Mouse (Mus musculus) forebrain, embryonic 16.5 days (tissue): ENCODE measurements around the gene Pan2. TPM values are rescaled to one million over a fixed set of nuclear protein-coding genes. Genes with fewer than 3 reads are reported as not detected.

Source experiments
- ATAC-seq: fragments of 200-750 bp; cut with Nextera tagmentation; 2 replicates; pipeline ENCODE4 v1.8.0; 2017; ENCODE audit warnings: mild to moderate bottlenecking, moderate library complexity
- H3K27ac ChIP-seq: fragments of 300-500 bp; sonication (generic); 2 replicates; pipeline ENCODE4 v1.5.1; 2014; ENCODE audit warnings: low read length, control low read depth
- H3K27me3 ChIP-seq: fragments of 300-500 bp; sonication (generic); replicated peaks from 2 replicates; pipeline ENCODE4 v1.6.1; 2014; ENCODE audit warnings: low read length; ENCODE audit not compliant: control insufficient read depth, insufficient read depth
- H3K36me3 ChIP-seq: fragments of 300-500 bp; sonication (generic); 2 replicates; pipeline ENCODE4 v1.6.1; 2014; ENCODE audit not compliant: control insufficient read depth, insufficient read depth
- H3K4me1 ChIP-seq: fragments of 300-500 bp; sonication (generic); replicated peaks from 2 replicates; pipeline ENCODE4 v1.6.1; 2014; ENCODE audit warnings: low read length; ENCODE audit not compliant: control insufficient read depth, insufficient read depth
- H3K4me2 ChIP-seq: fragments of 300-500 bp; sonication (generic); 2 replicates; pipeline ENCODE4 v1.6.1; 2014; ENCODE audit warnings: mild to moderate bottlenecking, low read length, control low read depth
- H3K4me3 ChIP-seq: fragments of 300-500 bp; sonication (generic); replicated peaks from 2 replicates; pipeline ENCODE4 v1.5.1; 2014; ENCODE audit warnings: mild to moderate bottlenecking, low read length, control low read depth
- H3K9ac ChIP-seq: fragments of 300-500 bp; sonication (generic); replicated peaks from 2 replicates; pipeline ENCODE4 v1.6.1; 2014; ENCODE audit warnings: low read depth, low read length, control low read depth
- H3K9me3 ChIP-seq: fragments of 300-500 bp; sonication (generic); 2 replicates; pipeline ENCODE4 v1.6.1; 2016; ENCODE audit warnings: low read length; ENCODE audit not compliant: control insufficient read depth
- WGBS: fragments of 180-500 bp; shearing (Covaris S2); extraction: QIAGEN DNeasy Blood & Tissue Kit; methylation state at CpG from one replicate; pipeline ENCODE4 v1.1.7; 2014; 5-methylcytosine and 5-hydroxymethylcytosine counted together
- polyA plus RNA-seq: library from polyadenylated mRNA; unstranded; fragments of >200 nt; fragmentation: Nextera tagmentation; extraction: Ambion mirVana; gene quantifications from 2 replicates; pipeline ENCODE4 v1.2.1, GENCODE M21; 2015

Pan2 gene
- polyA plus RNA-seq, 1 experiment from 2014 or later, result 28.5 TPM

- Histone ChIP-seq H3K9ac (no peak overlapping the region), H3K4me1 (0 out of 2 replicates have a peak, but pooled peaks cover 1% of the 10 kb centered on the region), H3K4me2 (no peak overlapping the region), H3K36me3 (peaks cover 32% of the 10 kb centered on the region), H3K27ac (no peak overlapping the region), H3K4me3 (no peak overlapping the region), H3K9me3 (no peaks in the 10 kb centered on the region), H3K27me3 (no peaks in the 10 kb centered on the region)
- 91% methylated on average over 6 of the region's 6 CpGs for WGBS
- ATAC-seq, result no peak
Observed at GRCm38 (mm10) chr10:128361836-128362235, 58.7 kb downstream of the Pan2 start.

DNA sequence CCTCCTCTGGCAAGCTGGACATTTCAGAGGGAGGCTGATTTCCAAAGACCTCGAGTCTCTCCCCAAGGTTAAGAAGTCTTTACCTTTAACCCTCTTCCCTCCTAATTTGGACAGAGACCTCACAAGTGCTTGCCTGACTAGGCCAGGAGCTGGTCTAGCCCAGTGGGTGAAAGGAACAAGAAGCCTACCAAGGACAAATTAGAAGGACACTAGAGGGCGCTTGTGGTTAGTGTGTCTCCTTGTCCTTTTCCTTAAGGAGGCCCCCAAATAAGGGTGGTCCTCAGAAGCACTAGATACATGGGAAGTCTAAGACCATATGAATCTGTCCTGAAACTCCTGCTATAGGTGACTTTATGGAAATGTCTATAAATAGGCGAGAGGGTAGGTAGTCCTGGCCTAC, 59.4 kb downstream of the Pan2 start:
- peak; percentile 26; the same call in 1 of the 2 replicates for ATAC-seq
- no peak overlapping the region for H3K9ac ChIP-seq

DNA sequence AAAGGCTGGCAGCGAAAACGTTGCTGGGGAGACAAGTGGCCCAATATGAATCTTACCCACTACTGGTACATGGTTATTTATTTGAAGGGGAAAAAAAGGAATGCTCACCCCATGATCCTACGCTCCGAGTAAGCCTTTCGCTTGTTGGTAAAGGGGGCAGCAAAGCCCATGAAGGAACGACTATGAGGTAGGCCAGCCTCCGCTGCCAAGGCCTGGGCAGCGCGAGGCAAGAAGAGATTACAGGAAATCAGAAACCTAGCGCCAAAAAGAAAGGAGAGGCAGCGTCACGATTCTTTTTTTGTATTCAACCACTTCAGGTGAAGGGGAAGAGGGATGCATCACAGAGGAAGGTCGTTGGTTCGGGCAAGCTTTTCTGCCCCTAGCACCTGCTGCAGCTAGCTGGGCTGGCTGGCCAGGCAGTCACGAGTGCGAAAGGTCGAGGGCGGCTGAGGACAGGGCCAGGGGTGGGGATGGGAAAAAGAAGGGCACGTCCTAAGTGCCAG, 64.8 kb downstream of the Pan2 start:
- Histone ChIP-seq H3K27me3 (no peaks in the 10 kb centered on the region), H3K4me1 (peaks cover 18% of the 10 kb centered on the region), H3K4me2 (peak overlapping the region; percentile 87), H3K27ac (peak overlapping the region; percentile 97), H3K9me3 (no peaks in the 10 kb centered on the region), H3K36me3 (peaks cover 11% of the 10 kb centered on the region; the same call in 1 of the 2 replicates), H3K9ac (peak overlapping the region; percentile 75), H3K4me3 (peak overlapping the region; percentile 85)
- WGBS, result 11% methylated on average over 19 of the region's 19 CpGs
- ATAC-seq, result no peak

More for the DNA sequence above, 59.4 kb downstream of the Pan2 start:
- WGBS, result 45% methylated on average over 3 of the region's 3 CpGs
- Histone ChIP-seq H3K4me3 (no peak overlapping the region), H3K9me3 (no peaks in the 10 kb centered on the region), H3K27me3 (no peaks in the 10 kb centered on the region), H3K4me1 (peaks cover 6% of the 10 kb centered on the region), H3K27ac (no peak overlapping the region), H3K4me2 (no peak overlapping the region), H3K36me3 (peaks cover 32% of the 10 kb centered on the region)

DNA sequence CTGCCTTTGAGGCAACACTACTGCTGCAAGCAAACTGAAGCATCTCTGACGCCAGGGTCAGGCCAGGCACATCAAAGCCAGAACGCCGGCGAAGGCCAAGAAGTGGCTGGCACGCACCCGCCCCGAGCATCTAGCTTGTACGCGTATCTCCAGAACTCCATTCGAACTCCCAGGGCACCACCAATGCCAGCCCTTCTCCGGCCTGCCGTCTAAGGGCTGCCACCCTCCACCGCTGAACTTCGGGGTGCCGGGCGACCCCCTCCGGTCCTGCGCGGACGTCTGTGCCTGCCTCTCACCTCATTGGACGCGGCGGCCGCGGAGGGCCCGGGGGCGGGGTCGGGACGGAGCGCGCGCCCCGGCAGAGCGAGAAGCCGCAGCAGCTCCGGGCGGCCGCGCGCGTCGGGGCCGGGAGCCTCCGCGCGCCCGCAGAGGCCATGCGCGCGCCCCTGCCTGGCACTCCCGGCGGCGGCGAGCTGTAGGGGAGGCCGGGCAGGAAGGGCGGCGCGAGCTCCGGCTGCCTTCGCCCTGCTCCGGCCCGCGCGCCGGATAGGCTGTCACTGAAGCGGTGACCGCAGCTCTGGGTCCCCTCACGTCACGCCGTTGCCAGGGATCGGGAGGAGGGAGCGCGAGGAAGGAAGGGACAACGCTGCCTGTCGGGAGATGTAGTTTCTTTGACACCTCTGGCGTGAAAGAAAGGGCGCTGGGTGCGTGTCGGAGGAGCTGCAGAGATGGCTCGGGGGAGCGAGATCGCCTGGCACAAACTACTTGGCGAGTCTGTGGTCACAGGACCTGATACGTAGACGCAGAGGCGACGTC, 65.5 kb downstream of the Pan2 start, which contains the start of gene Coq10a:
Coq10a (minus strand) TSS at position 596 of the 816 bp plus-strand sequence.
- WGBS, result under 1% methylated on average over 87 of the region's 87 CpGs
- Histone ChIP-seq H3K4me1 (peaks cover 18% of the 10 kb centered on the region), H3K27ac (peak within 1 kb of the TSS; percentile 97), H3K27me3 (no peaks in the 10 kb centered on the region), H3K9me3 (no peaks in the 10 kb centered on the region), H3K9ac (peak within 1 kb of the TSS; percentile 75), H3K4me2 (peak within 1 kb of the TSS; percentile 87), H3K4me3 (peak within 1 kb of the TSS; percentile 85), H3K36me3 (peaks cover 6% of the 10 kb centered on the region; the same call in 1 of the 2 replicates)
- ATAC-seq, result peak; percentile 96

GRCm38 (mm10) chr10:128369218-128369543, 66.0 kb downstream of the Pan2 start:
- no peaks in the 10 kb centered on the region for H3K27me3 ChIP-seq
- peak overlapping the region; percentile 85 for H3K4me3 ChIP-seq
- WGBS, result 3% methylated on average over 9 of the region's 9 CpGs
- peaks cover 6% of the 10 kb centered on the region; the same call in 1 of the 2 replicates for H3K36me3 ChIP-seq
- H3K4me2 ChIP-seq, result peak overlapping the region; percentile 87
- peak overlapping the region; percentile 97 for H3K27ac ChIP-seq
- no peaks in the 10 kb centered on the region for H3K9me3 ChIP-seq
- peaks cover 18% of the 10 kb centered on the region for H3K4me1 ChIP-seq
- peak overlapping the region; percentile 75 for H3K9ac ChIP-seq
- no peak for ATAC-seq

- peak overlapping the region; percentile 87 for H3K4me2 ChIP-seq
- H3K9me3 ChIP-seq, result no peaks in the 10 kb centered on the region
- H3K27me3 ChIP-seq, result no peaks in the 10 kb centered on the region
- H3K36me3 ChIP-seq, result peaks cover 6% of the 10 kb centered on the region; the same call in 1 of the 2 replicates
- H3K9ac ChIP-seq, result peak overlapping the region; percentile 75; the same call in 1 of the 2 replicates
- H3K27ac ChIP-seq, result peak overlapping the region; percentile 97
- WGBS, result 79% methylated on average over 6 of the region's 6 CpGs
- H3K4me3 ChIP-seq, result peak overlapping the region; percentile 85
- peaks cover 18% of the 10 kb centered on the region for H3K4me1 ChIP-seq
- ATAC-seq, result no peak
Observed at GRCm38 (mm10) chr10:128369599-128369998, 66.5 kb downstream of the Pan2 start.

DNA sequence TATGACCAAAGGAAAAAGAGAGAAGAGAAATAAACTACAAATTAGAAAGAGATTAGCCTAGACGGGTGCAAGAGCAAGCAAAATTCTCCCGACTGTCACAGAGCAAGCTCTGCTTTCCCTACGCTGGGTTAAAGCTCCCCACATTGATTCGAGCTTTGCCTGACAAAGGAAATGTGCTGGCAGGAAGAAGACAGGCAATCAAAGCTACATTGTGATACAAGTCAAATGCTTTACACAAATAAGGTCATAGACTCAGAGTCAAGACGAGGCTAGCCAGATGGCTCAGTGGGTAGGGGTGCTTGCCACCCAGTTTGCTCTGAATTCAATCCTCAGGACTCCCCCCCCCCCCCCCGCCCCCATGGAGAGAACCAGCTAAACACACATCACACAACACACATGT, 66.9 kb downstream of the Pan2 start:
- WGBS, result 47% methylated on average over 5 of the region's 6 CpGs

DNA sequence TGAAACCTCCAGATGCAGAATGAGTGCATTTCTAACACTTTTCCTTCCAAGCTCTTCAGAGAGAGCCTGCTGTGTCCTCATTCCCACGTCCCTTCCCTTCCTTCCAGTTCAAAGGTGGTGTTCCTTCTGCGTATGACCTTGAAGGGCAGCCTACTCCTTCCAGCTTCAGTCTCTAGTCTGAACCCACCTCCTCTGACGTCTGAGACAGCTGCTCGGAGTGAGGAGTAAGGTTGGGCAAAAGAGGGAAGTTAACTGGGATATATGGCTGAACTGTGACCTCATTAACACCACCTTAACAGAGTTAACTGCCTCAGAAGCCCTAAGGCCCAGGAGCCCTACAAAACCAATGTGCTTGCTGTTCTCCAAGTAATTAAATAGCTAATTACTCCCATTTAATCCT, 67.5 kb downstream of the Pan2 start:
- no peak overlapping the region for H3K27ac ChIP-seq
- no peaks in the 10 kb centered on the region for H3K27me3 ChIP-seq
- H3K9ac ChIP-seq, result no peak overlapping the region
- ATAC-seq, result no peak
- no peak overlapping the region for H3K4me3 ChIP-seq
- WGBS, result 51% methylated on average over 4 of the region's 4 CpGs
- H3K9me3 ChIP-seq, result no peaks in the 10 kb centered on the region
- no peaks in the 10 kb centered on the region for H3K36me3 ChIP-seq
- H3K4me2 ChIP-seq, result no peak overlapping the region
- H3K4me1 ChIP-seq, result peaks cover 18% of the 10 kb centered on the region

More for the DNA sequence above, 66.9 kb downstream of the Pan2 start:
- Histone ChIP-seq H3K36me3 (peaks cover 4% of the 10 kb centered on the region; the same call in 1 of the 2 replicates), H3K4me2 (no peak overlapping the region), H3K27me3 (no peaks in the 10 kb centered on the region), H3K27ac (no peak overlapping the region; the same call in 1 of the 2 replicates), H3K4me3 (no peak overlapping the region), H3K4me1 (peaks cover 18% of the 10 kb centered on the region), H3K9me3 (no peaks in the 10 kb centered on the region), H3K9ac (no peak overlapping the region)
- no peak for ATAC-seq
